Mouse (Mus musculus): Measurements from ENCODE around the gene Syce1l. TPM values are rescaled to one million over a fixed set of nuclear protein-coding genes. Genes with fewer than 3 reads are reported as not detected.

The Syce1l gene
- polyA plus RNA-seq, 1 experiment: 0.55 TPM

DNA sequence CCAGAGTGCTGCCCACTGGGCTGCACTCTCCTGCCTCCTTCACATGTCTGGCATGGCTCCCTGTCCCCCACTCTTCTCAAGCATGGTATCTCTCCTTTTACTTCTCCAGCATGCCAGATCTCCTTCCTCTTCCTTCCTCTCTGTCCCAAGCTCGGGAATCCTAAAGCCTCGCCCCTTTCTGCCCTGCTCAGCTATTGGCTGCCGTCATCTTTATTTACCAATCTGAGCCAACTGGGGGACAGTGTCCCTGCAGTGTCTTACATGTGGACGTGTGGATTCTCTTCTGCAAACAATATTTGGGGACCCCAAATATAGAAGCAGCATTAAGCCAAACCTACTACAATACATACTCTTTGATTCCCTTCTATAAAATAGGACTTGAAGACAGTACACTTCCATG lies 10.1 kb downstream of the Syce1l start:
- no peak for TF ChIP-seq CTCF (IDR thresholded peaks at IDR 0.05; ENCODE audit: borderline replicate concordance, extremely low read depth, insufficient read depth, insufficient read length)
- TF ChIP-seq POLR2A (IDR thresholded peaks at IDR 0.05; ENCODE audit: borderline replicate concordance, extremely low read depth, insufficient read depth, insufficient read length, poor library complexity, severe bottlenecking): no peak
- DNase-seq (ENCODE audit: low read depth): no peak

DNA sequence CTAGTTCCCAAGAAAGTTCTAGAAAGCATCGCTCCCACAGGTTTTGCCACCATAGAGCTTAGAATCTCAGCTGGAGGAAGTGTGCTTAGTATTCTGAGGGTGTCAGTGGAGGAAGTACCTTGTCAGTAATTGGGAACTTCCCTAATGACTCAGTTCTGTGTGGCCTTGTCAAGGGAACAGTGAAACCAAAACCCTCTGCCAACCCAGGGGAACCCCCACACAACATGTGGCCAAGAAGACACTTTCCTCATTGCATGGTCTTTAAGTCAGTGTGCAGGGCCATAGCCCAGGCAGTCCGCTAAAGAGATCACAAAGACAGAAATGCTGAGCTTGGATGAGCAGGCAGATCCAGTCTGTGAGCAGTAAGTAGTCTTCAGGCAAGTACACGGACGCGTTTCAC lies 13.1 kb downstream of the Syce1l start:
- TF ChIP-seq POLR2A (IDR thresholded peaks at IDR 0.05; ENCODE audit: borderline replicate concordance, extremely low read depth, insufficient read depth, insufficient read length, poor library complexity, severe bottlenecking): no peak
- no peak for TF ChIP-seq CTCF (IDR thresholded peaks at IDR 0.05; ENCODE audit: borderline replicate concordance, extremely low read depth, insufficient read depth, insufficient read length)
- no peak for DNase-seq (ENCODE audit: low read depth)

DNA sequence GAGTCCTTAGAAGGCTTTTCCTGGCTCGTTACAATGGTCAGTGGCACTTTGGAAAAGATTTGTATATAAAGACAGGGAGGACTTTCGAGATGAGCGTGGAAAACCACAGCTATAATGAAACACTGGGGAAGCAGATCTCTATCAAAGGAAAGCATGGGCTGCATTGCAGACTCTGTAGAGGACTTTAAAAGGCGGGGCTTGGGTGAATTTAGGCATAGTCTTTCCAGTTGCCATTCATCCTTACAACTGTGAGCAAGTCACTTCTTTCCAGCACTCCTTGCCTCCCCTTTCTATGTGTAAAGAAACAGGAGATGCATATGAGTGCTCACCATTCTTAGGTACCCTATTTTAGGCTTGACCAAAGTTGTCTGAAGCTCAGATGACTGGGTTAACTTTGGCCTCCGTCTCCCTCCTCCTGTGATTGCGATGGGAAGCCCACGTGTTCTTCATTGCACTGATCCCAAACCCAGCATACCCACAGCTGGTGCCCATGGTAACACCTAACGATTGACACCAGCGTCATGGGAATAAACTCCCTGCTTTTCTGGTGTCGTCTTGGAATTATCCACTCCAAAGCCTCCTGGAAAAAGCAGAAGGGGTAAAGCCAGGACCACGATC lies 13.8 kb downstream of the Syce1l start:
- no peak for DNase-seq (ENCODE audit: low read depth)
- no peak for TF ChIP-seq POLR2A (IDR thresholded peaks at IDR 0.05; ENCODE audit: borderline replicate concordance, extremely low read depth, insufficient read depth, insufficient read length, poor library complexity, severe bottlenecking)
- no peak for TF ChIP-seq CTCF (IDR thresholded peaks at IDR 0.05; ENCODE audit: borderline replicate concordance, extremely low read depth, insufficient read depth, insufficient read length)

DNA sequence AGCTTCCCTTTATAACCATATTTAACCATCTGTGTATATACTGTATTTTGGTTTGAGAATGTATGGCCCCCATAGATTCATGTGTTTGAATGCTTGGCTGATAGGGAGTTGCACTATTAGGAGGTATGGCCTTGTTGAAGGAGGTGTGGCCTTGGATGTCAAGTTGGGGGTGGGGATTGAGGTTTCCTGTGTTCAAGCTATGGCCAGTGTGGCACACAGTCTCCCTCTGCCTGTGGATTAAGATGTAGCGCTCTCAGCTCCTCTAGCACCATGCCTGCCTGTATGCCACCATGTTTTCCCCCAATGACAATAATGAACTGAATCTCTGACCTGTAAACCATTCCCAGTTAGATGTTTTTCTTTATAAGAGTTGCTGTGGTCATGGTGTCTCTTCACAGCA lies 17.1 kb downstream of the Syce1l start:
- no peak for DNase-seq (ENCODE audit: low read depth)
- TF ChIP-seq CTCF (IDR thresholded peaks at IDR 0.05; ENCODE audit: borderline replicate concordance, extremely low read depth, insufficient read depth, insufficient read length): no peak
- no peak for TF ChIP-seq POLR2A (IDR thresholded peaks at IDR 0.05; ENCODE audit: borderline replicate concordance, extremely low read depth, insufficient read depth, insufficient read length, poor library complexity, severe bottlenecking)

DNA sequence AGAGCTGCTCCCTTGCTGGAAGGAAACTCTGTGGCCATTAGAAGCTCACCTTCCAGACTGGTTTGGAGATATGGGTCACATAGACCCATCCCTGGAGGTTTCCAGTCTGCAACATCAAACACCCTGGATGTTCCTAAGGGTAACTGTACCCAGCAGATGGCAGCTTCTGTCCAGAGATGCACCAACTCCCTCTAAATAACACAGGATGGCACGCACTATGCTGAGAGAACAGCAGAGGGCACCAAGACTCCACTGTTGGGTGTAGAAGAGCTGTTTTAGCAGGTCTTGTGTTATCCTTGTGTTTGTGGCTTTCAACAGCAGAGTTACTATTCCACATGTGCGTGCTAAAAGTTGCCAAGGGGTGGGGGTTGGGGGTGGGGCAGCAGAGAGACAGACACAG lies 21.5 kb downstream of the Syce1l start:
- TF ChIP-seq POLR2A (IDR thresholded peaks at IDR 0.05; ENCODE audit: borderline replicate concordance, extremely low read depth, insufficient read depth, insufficient read length, poor library complexity, severe bottlenecking) (no peak), CTCF (IDR thresholded peaks at IDR 0.05; ENCODE audit: borderline replicate concordance, extremely low read depth, insufficient read depth, insufficient read length) (peak; percentile 95)

DNA sequence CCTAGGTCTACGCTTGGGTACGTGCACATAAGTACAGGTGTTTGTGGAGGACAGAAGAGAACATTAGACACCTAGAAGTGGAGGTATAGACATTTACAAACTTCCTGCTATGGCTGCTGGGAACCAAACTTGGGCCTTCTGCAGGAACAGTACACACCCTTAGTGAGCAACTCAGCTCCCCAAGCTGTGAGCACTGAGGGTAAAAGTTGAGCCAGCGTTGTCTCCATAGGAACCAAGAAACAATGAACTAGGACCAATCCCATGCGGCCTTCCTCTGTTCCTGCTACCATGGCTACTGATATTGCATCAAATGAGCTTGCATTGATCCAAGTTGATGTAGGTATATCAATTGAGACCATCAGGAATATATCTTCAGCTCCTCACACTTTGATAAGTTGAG lies 22.0 kb downstream of the Syce1l start:
- DNase-seq (ENCODE audit: low read depth): peak; percentile 63
- TF ChIP-seq CTCF (IDR thresholded peaks at IDR 0.05; ENCODE audit: borderline replicate concordance, extremely low read depth, insufficient read depth, insufficient read length) (no peak), POLR2A (IDR thresholded peaks at IDR 0.05; ENCODE audit: borderline replicate concordance, extremely low read depth, insufficient read depth, insufficient read length, poor library complexity, severe bottlenecking) (no peak)

More for the DNA sequence above, 21.5 kb downstream of the Syce1l start:
- DNase-seq (ENCODE audit: low read depth): peak; percentile 95

DNA sequence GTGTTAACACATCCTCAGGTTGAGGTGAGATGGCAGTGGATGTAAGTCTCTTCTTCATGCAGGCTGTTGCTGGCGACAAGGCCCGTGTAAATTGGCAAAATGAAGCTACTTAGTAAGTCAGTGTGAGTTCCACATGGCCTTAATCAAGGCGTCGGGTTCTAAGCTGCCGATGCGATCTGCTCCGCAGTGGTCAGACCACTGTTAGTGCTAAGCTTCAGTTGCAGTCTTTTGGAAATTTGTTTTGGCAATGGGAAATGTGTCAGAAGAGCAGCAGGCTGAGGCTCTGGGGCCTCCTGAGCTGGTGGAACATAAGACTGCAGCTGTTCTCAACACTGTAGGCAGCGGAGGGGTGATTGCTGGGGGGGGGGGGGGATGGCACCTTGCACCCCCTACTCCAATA lies 22.9 kb downstream of the Syce1l start:
- TF ChIP-seq CTCF (IDR thresholded peaks at IDR 0.05; ENCODE audit: borderline replicate concordance, extremely low read depth, insufficient read depth, insufficient read length): no peak
- no peak for TF ChIP-seq POLR2A (IDR thresholded peaks at IDR 0.05; ENCODE audit: borderline replicate concordance, extremely low read depth, insufficient read depth, insufficient read length, poor library complexity, severe bottlenecking)
- peak; percentile 81 for DNase-seq (ENCODE audit: low read depth)

DNA sequence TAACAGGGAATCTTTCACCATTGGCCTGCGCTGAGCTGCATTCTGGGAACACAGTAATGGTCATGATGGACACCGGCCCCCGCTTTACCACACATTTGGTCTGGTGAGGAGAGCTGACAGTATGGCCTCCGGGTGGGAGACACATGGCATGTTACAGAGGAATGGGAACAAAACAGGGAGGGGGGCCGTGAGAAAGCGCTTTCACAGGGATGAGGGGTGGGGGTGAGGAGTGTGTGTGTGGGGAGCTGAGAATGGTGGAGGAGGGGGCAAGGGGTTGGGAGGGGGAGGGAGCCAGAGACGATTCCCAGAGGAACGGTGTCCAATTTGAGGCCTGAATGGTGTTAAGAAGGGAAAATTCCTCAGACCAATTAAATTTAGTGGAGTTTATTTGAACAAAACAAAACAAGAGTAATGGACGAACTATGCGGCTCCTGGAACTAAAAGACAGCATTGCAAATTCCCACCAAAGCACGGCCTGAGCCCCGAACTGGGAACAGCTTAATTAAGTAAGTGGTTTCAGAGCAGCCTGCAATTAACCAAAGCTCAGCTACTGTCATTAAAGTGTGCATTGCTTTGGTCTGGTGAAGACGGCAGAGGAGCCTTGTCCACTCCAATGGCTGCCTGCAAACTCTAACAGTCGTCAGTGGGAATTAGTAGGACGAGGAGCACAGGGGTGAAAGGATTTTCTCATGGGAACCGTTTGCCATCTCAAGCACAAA lies 23.9 kb downstream of the Syce1l start:
- TF ChIP-seq CTCF (IDR thresholded peaks at IDR 0.05; ENCODE audit: borderline replicate concordance, extremely low read depth, insufficient read depth, insufficient read length) (no peak), POLR2A (IDR thresholded peaks at IDR 0.05; ENCODE audit: borderline replicate concordance, extremely low read depth, insufficient read depth, insufficient read length, poor library complexity, severe bottlenecking) (no peak)
- peak; percentile 91 for DNase-seq (ENCODE audit: low read depth)

DNA sequence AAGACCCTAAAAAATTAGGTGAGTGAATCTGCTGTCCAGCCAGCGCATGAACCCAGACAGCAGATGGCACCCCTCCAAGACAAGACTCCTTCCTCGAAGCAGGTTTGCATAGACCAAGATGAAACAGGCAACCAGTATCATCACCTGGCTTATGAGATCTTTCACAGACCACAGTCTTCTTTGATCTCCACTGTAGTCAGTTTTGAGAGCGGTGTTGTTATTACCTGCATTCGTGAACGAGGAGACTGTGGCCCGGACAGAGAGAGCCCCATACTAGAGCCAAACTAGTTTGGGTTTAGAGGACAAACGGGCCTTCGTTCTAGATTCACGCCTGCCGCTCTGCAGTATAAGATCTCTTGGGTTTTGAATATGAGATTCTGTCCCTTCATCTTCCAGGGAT lies 26.9 kb downstream of the Syce1l start:
- no peak for DNase-seq (ENCODE audit: low read depth)
- TF ChIP-seq POLR2A (IDR thresholded peaks at IDR 0.05; ENCODE audit: borderline replicate concordance, extremely low read depth, insufficient read depth, insufficient read length, poor library complexity, severe bottlenecking) (no peak), CTCF (IDR thresholded peaks at IDR 0.05; ENCODE audit: borderline replicate concordance, extremely low read depth, insufficient read depth, insufficient read length) (no peak)

DNA sequence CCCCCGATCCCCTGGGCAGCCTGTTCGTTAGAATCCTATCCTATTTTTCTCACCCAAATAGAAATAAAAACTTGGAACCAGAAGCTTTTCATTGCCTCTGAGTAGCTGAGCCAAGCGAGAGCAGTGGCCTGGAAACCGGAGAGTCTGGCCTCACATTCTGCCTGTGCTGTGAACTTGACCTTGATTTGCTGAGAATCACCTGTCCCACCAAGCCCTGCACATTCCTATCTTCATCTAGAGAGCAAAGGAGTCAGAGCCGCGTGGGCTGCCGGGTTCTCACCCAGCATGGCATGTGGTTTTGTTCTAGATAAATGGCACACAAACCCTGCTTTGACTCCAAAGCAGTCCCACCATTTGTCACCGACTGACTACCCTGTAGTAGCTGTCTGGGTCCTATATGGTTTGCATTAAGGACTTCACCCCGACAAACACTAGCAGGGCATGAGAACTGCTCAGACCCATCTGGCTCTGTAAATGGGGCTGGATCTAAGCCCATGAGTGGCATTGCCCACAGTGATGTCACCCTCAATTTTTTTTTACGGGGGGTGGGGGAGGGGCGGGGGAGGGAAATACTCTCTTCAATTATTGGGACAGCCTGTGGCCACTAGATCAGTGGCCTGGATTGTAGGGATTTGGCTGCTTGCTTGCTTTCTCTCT lies 29.7 kb downstream of the Syce1l start:
- DNase-seq (ENCODE audit: low read depth): peak; percentile 82
- no peak for TF ChIP-seq CTCF (IDR thresholded peaks at IDR 0.05; ENCODE audit: borderline replicate concordance, extremely low read depth, insufficient read depth, insufficient read length)
- TF ChIP-seq POLR2A (IDR thresholded peaks at IDR 0.05; ENCODE audit: borderline replicate concordance, extremely low read depth, insufficient read depth, insufficient read length, poor library complexity, severe bottlenecking): no peak

DNA sequence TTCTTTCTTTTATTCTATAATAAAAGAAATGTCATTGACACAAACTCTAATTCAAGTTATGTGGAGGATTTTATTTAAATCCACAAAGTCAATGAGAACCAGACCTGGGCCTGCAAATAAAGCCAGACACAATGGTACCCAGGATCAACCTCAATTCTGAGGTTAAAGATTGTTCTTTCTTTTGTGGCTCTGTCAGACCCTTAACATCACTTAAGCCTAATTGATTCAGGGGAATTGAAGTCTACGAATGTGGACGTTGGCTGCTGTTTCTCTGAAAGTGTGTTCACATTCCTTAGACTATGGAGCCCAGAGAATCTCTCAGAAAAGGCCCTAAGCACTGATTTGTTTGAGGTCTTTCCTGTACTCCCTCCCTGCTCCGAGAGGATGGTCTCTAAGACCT lies 30.3 kb downstream of the Syce1l start:
- TF ChIP-seq POLR2A (IDR thresholded peaks at IDR 0.05; ENCODE audit: borderline replicate concordance, extremely low read depth, insufficient read depth, insufficient read length, poor library complexity, severe bottlenecking): no peak
- TF ChIP-seq CTCF (IDR thresholded peaks at IDR 0.05; ENCODE audit: borderline replicate concordance, extremely low read depth, insufficient read depth, insufficient read length): no peak
- peak; percentile 56 for DNase-seq (ENCODE audit: low read depth)

Data from brain, embryonic 14.5 days (tissue).